Mouse (Mus musculus) CH12.LX (cell line): Measurements from ENCODE around the gene Pik3cb. TPM values are rescaled to one million over a fixed set of nuclear protein-coding genes. Genes with fewer than 3 reads are reported as not detected.

ENCODE experiments used
- DNase-seq: peaks from one replicate; pipeline ENCODE4 v3.0.0-alpha.2; 2013; ENCODE audit errors: extremely low read depth
- H3K27ac ChIP-seq: 2 replicates; pipeline ENCODE4 v1.5.1; 2012; ENCODE audit warnings: low read depth, mild to moderate bottlenecking, control low read depth, moderate library complexity; ENCODE audit not compliant: insufficient read depth
- H3K27me3 ChIP-seq: replicated peaks from 2 replicates; pipeline ENCODE3; 2012; ENCODE audit warnings: inconsistent platforms
- H3K36me3 ChIP-seq, 2 experiments: replicated peaks in 1 of 2; 2 replicates each; pipeline versions ENCODE3 to v1.6.1; 2012; ENCODE audit warnings: inconsistent platforms in 1 of 2, low read length in 1 of 2, mild to moderate bottlenecking in 1 of 2, mixed read lengths in 1 of 2, moderate library complexity in 1 of 2; ENCODE audit not compliant: control insufficient read depth in 1 of 2, insufficient read depth in 1 of 2
- H3K4me1 ChIP-seq, 2 experiments: 2 replicates each; pipeline ENCODE4 v1.6.1; 2012; ENCODE audit warnings: inconsistent platforms in 1 of 2, moderate library complexity in 1 of 2; ENCODE audit not compliant: insufficient read depth in 2 of 2, control insufficient read depth in 1 of 2
- H3K4me2 ChIP-seq: 2 replicates; pipeline ENCODE4 v1.6.1; 2012; ENCODE audit warnings: low read depth, mild to moderate bottlenecking, control low read depth; ENCODE audit not compliant: poor library complexity, insufficient read depth, severe bottlenecking
- H3K4me3 ChIP-seq, 3 experiments: fragments of 150-350 bp in 1 of 3; sonication (generic) in 1 of 3; replicated peaks in 1 of 3; 2 replicates each; pipeline versions ENCODE3 to v1.5.1; 2011 to 2012; ENCODE audit warnings: low read depth in 2 of 3, low read length in 2 of 3, mild to moderate bottlenecking in 2 of 3, moderate library complexity in 2 of 3, control low read depth in 1 of 3, improper control_type of control experiment in 1 of 3, inconsistent platforms in 1 of 3, mixed read lengths in 1 of 3; ENCODE audit not compliant: poor library complexity in 1 of 3
- H3K79me2 ChIP-seq: replicated peaks from 2 replicates; pipeline ENCODE4 v1.6.1; 2012; ENCODE audit warnings: mild to moderate bottlenecking, moderate library complexity; ENCODE audit not compliant: control insufficient read depth, poor library complexity, insufficient read depth, severe bottlenecking; ENCODE audit errors: extremely low read depth
- H3K9ac ChIP-seq: 2 replicates; pipeline ENCODE4 v1.6.1; 2012; ENCODE audit warnings: low read depth, mild to moderate bottlenecking, control low read depth, moderate library complexity; ENCODE audit not compliant: insufficient read depth
- H3K9me3 ChIP-seq: replicated peaks from 2 replicates; pipeline ENCODE3; 2012; ENCODE audit warnings: low read length, inconsistent platforms, mixed read lengths
- BHLHE40 ChIP-seq: IDR thresholded peaks from 2 replicates; pipeline ENCODE4 v1.6.1; 2011; ENCODE audit warnings: mild to moderate bottlenecking, low read depth, low read length, improper control_type of control experiment
- CHD1 ChIP-seq: IDR thresholded peaks from 2 replicates; pipeline ENCODE4 v1.6.1; 2012; ENCODE audit warnings: low read depth, low read length, improper control_type of control experiment, inconsistent platforms
- CHD2 ChIP-seq: IDR thresholded peaks from 2 replicates; pipeline ENCODE4 v1.6.1; 2011; ENCODE audit warnings: low read length, improper control_type of control experiment
- CTCF ChIP-seq, 2 experiments: IDR thresholded peaks in 1 of 2; conservative IDR thresholded peaks in 1 of 2; 2 replicates each; pipeline ENCODE4 v1.5.1; 2011 to 2012; ENCODE audit warnings: low read depth in 2 of 2, low read length in 2 of 2, improper control_type of control experiment in 1 of 2, inconsistent platforms in 1 of 2, mild to moderate bottlenecking in 1 of 2, moderate library complexity in 1 of 2
- ELF1 ChIP-seq: IDR thresholded peaks from 2 replicates; pipeline ENCODE4 v1.6.1; 2014; ENCODE audit warnings: low read depth, mild to moderate bottlenecking, inconsistent platforms, low read length, improper control_type of control experiment
- EP300 ChIP-seq: IDR thresholded peaks from 2 replicates; pipeline ENCODE4 v1.6.1; 2011; ENCODE audit warnings: low read length, improper control_type of control experiment
- HCFC1 ChIP-seq: IDR thresholded peaks from 2 replicates; pipeline ENCODE4 v1.6.1; 2012; ENCODE audit warnings: low read depth, mild to moderate bottlenecking, inconsistent platforms, low read length, improper control_type of control experiment
- IRF4 ChIP-seq: IDR thresholded peaks from 2 replicates; pipeline ENCODE4 v1.6.1; 2014; ENCODE audit warnings: low read depth, mild to moderate bottlenecking, inconsistent platforms, low read length, improper control_type of control experiment
- JUN ChIP-seq: IDR thresholded peaks from 2 replicates; pipeline ENCODE4 v1.6.1; 2011; ENCODE audit warnings: low read depth, mild to moderate bottlenecking, low read length, improper control_type of control experiment, moderate library complexity; ENCODE audit not compliant: insufficient read depth
- MAX ChIP-seq: IDR thresholded peaks from 2 replicates; pipeline ENCODE4 v1.6.1; 2011; ENCODE audit warnings: low read length, improper control_type of control experiment
- NRF1 ChIP-seq: IDR thresholded peaks from 2 replicates; pipeline ENCODE4 v1.6.1; 2014; ENCODE audit warnings: low read depth, mild to moderate bottlenecking, inconsistent platforms, low read length, improper control_type of control experiment, moderate library complexity
- PAX5 ChIP-seq: IDR thresholded peaks from 2 replicates; pipeline ENCODE4 v1.6.1; 2012; ENCODE audit warnings: low read length, inconsistent platforms, mixed read lengths
- RAD21 ChIP-seq: IDR thresholded peaks from 2 replicates; pipeline ENCODE4 v1.6.1; 2011; ENCODE audit warnings: low read depth, mild to moderate bottlenecking, low read length, improper control_type of control experiment, moderate library complexity
- RCOR1 ChIP-seq: conservative IDR thresholded peaks from 2 replicates; pipeline ENCODE4 v1.6.1; 2012; ENCODE audit warnings: low read depth, mild to moderate bottlenecking, inconsistent platforms, low read length, improper control_type of control experiment
- SMC3 ChIP-seq: IDR thresholded peaks from 2 replicates; pipeline ENCODE4 v1.6.1; 2011; ENCODE audit warnings: low read depth, low read length, improper control_type of control experiment
- TBP ChIP-seq: conservative IDR thresholded peaks from 2 replicates; pipeline ENCODE4 v1.6.1; 2011; ENCODE audit warnings: low read depth, low read length, improper control_type of control experiment
- ZC3H11A ChIP-seq: IDR thresholded peaks from 2 replicates; pipeline ENCODE4 v1.6.1; 2012; ENCODE audit warnings: low read depth, mild to moderate bottlenecking, inconsistent platforms, low read length, improper control_type of control experiment
- ZKSCAN1 ChIP-seq: IDR thresholded peaks from 2 replicates; pipeline ENCODE4 v1.6.1; 2012; ENCODE audit warnings: low read depth, inconsistent platforms, low read length, improper control_type of control experiment, borderline replicate concordance
- ZMIZ1 ChIP-seq: IDR thresholded peaks from 2 replicates; pipeline ENCODE4 v1.6.1; 2012; ENCODE audit warnings: low read depth, mild to moderate bottlenecking, inconsistent platforms, low read length, improper control_type of control experiment
- dilution Hi-C: fragments of 300-500 bp; cut with MboI; formaldehyde crosslinking; loops from 2 replicates; pipeline ENCODE4 v1.14.3; 2020; ENCODE audit warnings: low sequenced_read_pairs; ENCODE audit not compliant: extremely low pct_unique_long_range_greater_than_20kb, extremely low pct_ligation_motif_present
- in situ Hi-C: fragments of 300-500 bp; cut with MboI; formaldehyde crosslinking; loops from 3 replicates; pipeline ENCODE4 v1.14.3; 2019; ENCODE audit warnings: low sequenced_read_pairs, low pct_ligation_motif_present, low pct_unique_long_range_greater_than_20kb, mixed read lengths
- polyA plus RNA-seq: library from polyadenylated mRNA; unstranded; fragments of >175 nt; gene quantifications from 2 replicates; pipeline ENCODE4 v1.2.1, GENCODE M21; 2012; ENCODE audit warnings: low read depth; ENCODE audit not compliant: insufficient read length
- total RNA-seq, 2 experiments: library from RNA; depleted of rRNA; stranded (reverse); fragments of 300-350 nt in 1 of 2; fragments of >200 nt in 1 of 2; gene quantifications; 2 replicates each; pipeline ENCODE4 v1.2.3; 2012 to 2014

Pik3cb gene
- total and polyA plus RNA-seq, 3 experiments, result 1.0 to 3.2 (median 1.0) TPM

DNA sequence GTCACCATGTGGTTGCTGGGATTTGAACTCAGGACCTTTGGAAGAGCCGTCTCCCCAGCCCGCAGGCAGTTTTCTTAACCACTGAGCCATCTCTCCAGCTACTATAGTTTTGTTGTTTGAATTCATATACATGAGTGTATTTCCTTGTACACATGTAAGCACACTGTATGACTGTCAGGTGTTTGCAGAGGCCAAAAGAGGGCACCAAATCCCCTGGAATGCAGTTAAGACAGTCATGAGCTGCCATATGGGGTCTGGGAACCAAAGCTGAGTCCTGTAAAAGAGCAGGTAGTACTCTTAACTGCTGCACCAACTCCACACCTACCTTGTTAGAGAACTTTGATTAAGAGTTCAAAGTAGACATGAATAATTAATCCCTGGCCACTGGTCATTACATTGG lies 59.8 kb downstream of the Pik3cb start:
- no peak for DNase-seq
- no peak overlapping the region for H3K27ac ChIP-seq
- in situ Hi-C loops, result no loop called here
- H3K4me2 ChIP-seq, result no peak overlapping the region
- H3K4me3 ChIP-seq, result no peak overlapping the region
- peaks cover 0 to 2% of the 10 kb centered on the region in 2 experiments for H3K36me3 ChIP-seq
- no peaks in the 10 kb centered on the region for H3K4me1 ChIP-seq
- dilution Hi-C loops, result no loop called here
- TF ChIP-seq CTCF (conservative IDR thresholded peaks at IDR 0.05 in 1 of 2, IDR thresholded peaks at IDR 0.05 in 1 of 2; ENCODE audit: low read depth in 2 of 2, low read length in 2 of 2) (peak in 1 of 2 experiments; percentile 52; a peak in 2 of 4 replicates), SMC3 (peak; percentile 16; the same call in 1 of the 2 replicates), BHLHE40 (no peak), RAD21 (peak; percentile 52)
- H3K79me2 ChIP-seq, result no peaks in the 10 kb centered on the region
- H3K27me3 ChIP-seq, result no peaks in the 10 kb centered on the region
- H3K9me3 ChIP-seq, result no peaks in the 10 kb centered on the region
- H3K9ac ChIP-seq, result no peak overlapping the region

DNA sequence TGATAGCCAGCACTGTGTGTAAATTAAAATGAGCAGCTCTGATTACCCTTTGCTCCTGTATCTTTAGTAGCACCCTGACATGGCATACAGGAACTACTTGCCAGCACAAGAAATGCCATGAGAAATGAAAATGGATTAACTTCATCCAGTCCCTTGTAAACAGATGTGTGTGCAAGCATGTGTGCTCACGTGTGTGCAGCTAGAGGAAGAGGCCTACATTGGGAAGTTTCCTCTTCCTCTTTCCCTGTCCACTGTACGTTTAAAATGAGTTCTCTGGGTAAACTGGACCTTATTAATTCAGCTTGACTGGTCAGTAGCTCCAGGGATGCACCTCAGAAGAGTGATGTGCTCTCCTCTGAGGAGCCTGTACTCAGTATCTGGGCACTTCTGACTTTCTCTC lies 66.0 kb downstream of the Pik3cb start:
- no peak overlapping the region for H3K27ac ChIP-seq
- H3K9ac ChIP-seq, result no peak overlapping the region
- no peak for DNase-seq
- no peak overlapping the region for H3K4me2 ChIP-seq
- TF ChIP-seq ZMIZ1 (no peak), IRF4 (no peak), RCOR1 (no peak), JUN (no peak), SMC3 (no peak), PAX5 (no peak), ELF1 (no peak), ZKSCAN1 (no peak), ZC3H11A (no peak), TBP (no peak)
- H3K27me3 ChIP-seq, result no peaks in the 10 kb centered on the region
- peaks cover 3 to 8% of the 10 kb centered on the region in 2 experiments for H3K36me3 ChIP-seq
- dilution Hi-C loops, result no loop called here
- H3K4me3 ChIP-seq, result no peak overlapping the region
- H3K79me2 ChIP-seq, result no peaks in the 10 kb centered on the region
- in situ Hi-C loops, result no loop called here
- peaks cover 5 to 12% of the 10 kb centered on the region in 2 experiments for H3K4me1 ChIP-seq
- H3K9me3 ChIP-seq, result no peaks in the 10 kb centered on the region

GRCm38 (mm10) chr9:99072538-99072937 lies 67.9 kb downstream of the Pik3cb start:
- H3K4me1 ChIP-seq, result peaks cover 5 to 12% of the 10 kb centered on the region in 2 experiments
- H3K36me3 ChIP-seq, result peaks cover 4 to 11% of the 10 kb centered on the region in 2 experiments
- TF ChIP-seq NRF1 (no peak), ELF1 (no peak), CHD1 (no peak), CHD2 (peak; percentile 28; the same call in 1 of the 2 replicates), ZMIZ1 (no peak), HCFC1 (no peak), PAX5 (no peak), EP300 (peak; percentile 50; the same call in 1 of the 2 replicates), JUN (no peak), MAX (no peak)
- no peaks in the 10 kb centered on the region for H3K79me2 ChIP-seq
- H3K9ac ChIP-seq, result no peak overlapping the region
- in situ Hi-C loops, result no loop called here
- H3K27ac ChIP-seq, result no peak overlapping the region
- no peak overlapping the region for H3K4me2 ChIP-seq
- H3K27me3 ChIP-seq, result no peaks in the 10 kb centered on the region
- H3K9me3 ChIP-seq, result no peaks in the 10 kb centered on the region
- dilution Hi-C loops, result no loop called here
- DNase-seq, result peak; percentile 34
- H3K4me3 ChIP-seq, result no peak overlapping the region
